Mouse (Mus musculus): ENCODE measurements at regions not wholly inside any gene's neighbourhood (a gene's known extent, or its start where the extent isn't known, plus 50 kb on each side); places are given as distances from the start of the nearest gene placed in this dataset.

DNA sequence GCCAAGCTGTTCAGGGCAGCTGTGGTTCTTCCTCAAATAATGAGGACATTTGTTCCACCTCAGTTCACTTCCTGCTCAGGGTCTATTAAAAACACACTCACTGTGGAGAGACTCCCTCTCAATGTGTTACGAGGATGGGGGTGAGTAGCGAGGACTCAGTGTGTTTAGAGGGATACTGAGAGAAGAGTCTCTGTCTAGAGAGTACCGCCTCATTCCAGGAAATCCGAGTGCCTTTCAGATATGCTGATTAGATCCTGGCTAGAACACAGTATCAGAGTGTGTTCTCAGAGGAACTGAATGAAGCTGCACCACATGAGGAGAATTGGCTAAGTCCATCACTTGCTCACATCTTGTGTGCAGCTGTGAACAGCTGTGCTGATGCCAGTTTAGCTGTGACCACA lies 197.0 kb upstream of the Adamts9 start:
- H3K4me1 ChIP-seq (ENCODE audit: control insufficient read depth in 1 of 2, insufficient read depth in 2 of 2, low read length in 2 of 2), result no peaks in the 10 kb centered on the region
- H3K27me3 ChIP-seq (ENCODE audit: control insufficient read depth in 1 of 2, insufficient read depth in 2 of 2, low read length in 2 of 2), result no peaks in the 10 kb centered on the region
- H3K36me3 ChIP-seq (ENCODE audit: control insufficient read depth in 1 of 2, insufficient read depth in 2 of 2, low read length in 2 of 2), result no peaks in the 10 kb centered on the region
- H3K79me2 ChIP-seq (ENCODE audit: control insufficient read depth, insufficient read depth, low read length, poor library complexity), result no peaks in the 10 kb centered on the region
- no peak for TF ChIP-seq ETS1 (IDR thresholded peaks at IDR 0.05; ENCODE audit: low read depth, low read length)
- TF ChIP-seq GATA1 (IDR thresholded peaks at IDR 0.05; ENCODE audit: low read depth, low read length), result no peak
- no peak for TF ChIP-seq MYB (IDR thresholded peaks at IDR 0.05; ENCODE audit: low read depth, low read length)
- TF ChIP-seq TCF12 (IDR thresholded peaks at IDR 0.05; ENCODE audit: low read depth, low read length), result no peak
- TF ChIP-seq RCOR1 (IDR thresholded peaks at IDR 0.05; ENCODE audit: low read depth, low read length), result no peak
- TF ChIP-seq BHLHE40 (IDR thresholded peaks at IDR 0.05; ENCODE audit: borderline replicate concordance, low read depth, low read length), result no peak
- TF ChIP-seq POLR2AphosphoS2 (IDR thresholded peaks at IDR 0.05; ENCODE audit: low read length), result no peak
- no peak for TF ChIP-seq GABPA (IDR thresholded peaks at IDR 0.05; ENCODE audit: low read depth, low read length)
- no peak for TF ChIP-seq CHD2 (IDR thresholded peaks at IDR 0.05; ENCODE audit: low read length)
- TF ChIP-seq UBTF (IDR thresholded peaks at IDR 0.05; ENCODE audit: borderline replicate concordance, insufficient read depth, low read depth, low read length), result no peak
- no peak for TF ChIP-seq NELFE (IDR thresholded peaks at IDR 0.05; ENCODE audit: low read depth, low read length)
- no peak for TF ChIP-seq NRF1 (IDR thresholded peaks at IDR 0.05; ENCODE audit: insufficient read depth, low read depth, low read length, poor library complexity, severe bottlenecking)
- no peak for TF ChIP-seq JUND (IDR thresholded peaks at IDR 0.05; ENCODE audit: low read depth, low read length)
- TF ChIP-seq ZKSCAN1 (IDR thresholded peaks at IDR 0.05; ENCODE audit: low read depth, low read length), result no peak
- TF ChIP-seq POLR2A (IDR thresholded peaks at IDR 0.05; ENCODE audit: control insufficient read depth in 1 of 2, insufficient read depth in 1 of 2, low read depth in 1 of 2, low read length in 2 of 2, poor library complexity in 1 of 2), result no peak
- TF ChIP-seq CTCF (IDR thresholded peaks at IDR 0.05 in 2 of 3, conservative IDR thresholded peaks at IDR 0.05 in 1 of 3; ENCODE audit: control insufficient read depth in 1 of 3, insufficient read depth in 1 of 3, low read depth in 2 of 3, low read length in 3 of 3, poor library complexity in 1 of 3, severe bottlenecking in 1 of 3), result no peak
- no peak overlapping the region for H3K4me3 ChIP-seq (ENCODE audit: control insufficient read depth in 1 of 2, insufficient read depth in 1 of 2, low read depth in 2 of 2, low read length in 2 of 2)
- H3K27ac ChIP-seq (ENCODE audit: control insufficient read depth, low read depth, low read length), result no peak overlapping the region
- DNase-seq (ENCODE audit: low read depth, low spot score), result no peak
- H3K9me3 ChIP-seq (replicated peaks; ENCODE audit: insufficient read depth, low read length), result no peaks in the 10 kb centered on the region
- H3K9ac ChIP-seq (ENCODE audit: control insufficient read depth, low read depth, low read length, poor library complexity, severe bottlenecking), result no peak overlapping the region

DNA sequence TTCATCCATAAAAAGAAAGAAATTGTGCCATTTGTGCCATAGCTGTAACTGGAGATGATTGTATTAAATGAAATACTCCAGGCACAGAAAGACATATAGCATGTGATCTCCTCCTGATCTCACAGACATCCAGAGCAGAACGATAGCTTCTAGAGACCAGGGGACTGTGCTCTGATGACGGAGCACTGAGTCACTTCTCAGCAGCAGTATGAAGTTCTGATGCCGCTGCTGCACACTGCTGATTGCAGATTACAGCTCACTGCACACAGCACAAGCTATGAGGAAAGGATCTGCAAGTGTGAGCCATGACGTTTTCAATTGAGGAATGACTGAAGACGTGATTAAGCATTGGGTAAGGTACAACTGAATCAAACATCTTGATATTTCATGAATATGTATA lies 190.6 kb upstream of the Adamts9 start:
- Histone ChIP-seq H3K4me1 (ENCODE audit: control insufficient read depth in 1 of 2, insufficient read depth in 2 of 2, low read length in 2 of 2) (no peaks in the 10 kb centered on the region), H3K36me3 (ENCODE audit: control insufficient read depth in 1 of 2, insufficient read depth in 2 of 2, low read length in 2 of 2) (no peaks in the 10 kb centered on the region), H3K27me3 (ENCODE audit: control insufficient read depth in 1 of 2, insufficient read depth in 2 of 2, low read length in 2 of 2) (no peaks in the 10 kb centered on the region), H3K79me2 (ENCODE audit: control insufficient read depth, insufficient read depth, low read length, poor library complexity) (no peaks in the 10 kb centered on the region), H3K27ac (ENCODE audit: control insufficient read depth, low read depth, low read length) (no peak overlapping the region), H3K4me3 (ENCODE audit: control insufficient read depth in 1 of 2, insufficient read depth in 1 of 2, low read depth in 2 of 2, low read length in 2 of 2) (no peak overlapping the region), H3K9ac (ENCODE audit: control insufficient read depth, low read depth, low read length, poor library complexity, severe bottlenecking) (no peak overlapping the region), H3K9me3 (replicated peaks; ENCODE audit: insufficient read depth, low read length) (no peaks in the 10 kb centered on the region)
- DNase-seq (ENCODE audit: low read depth, low spot score), result no peak
- TF ChIP-seq MYB (IDR thresholded peaks at IDR 0.05; ENCODE audit: low read depth, low read length) (no peak), GABPA (IDR thresholded peaks at IDR 0.05; ENCODE audit: low read depth, low read length) (no peak), ZC3H11A (IDR thresholded peaks at IDR 0.05; ENCODE audit: low read depth, low read length) (no peak), POLR2A (IDR thresholded peaks at IDR 0.05; ENCODE audit: control insufficient read depth in 1 of 2, insufficient read depth in 1 of 2, low read depth in 1 of 2, low read length in 2 of 2, poor library complexity in 1 of 2) (no peak), POLR2AphosphoS2 (IDR thresholded peaks at IDR 0.05; ENCODE audit: low read length) (no peak), TAL1 (IDR thresholded peaks at IDR 0.05; ENCODE audit: low read length) (no peak), RCOR1 (IDR thresholded peaks at IDR 0.05; ENCODE audit: low read depth, low read length) (no peak), TCF12 (IDR thresholded peaks at IDR 0.05; ENCODE audit: low read depth, low read length) (no peak)
